Mouse (Mus musculus): ENCODE results near the gene Btbd17.

DNA sequence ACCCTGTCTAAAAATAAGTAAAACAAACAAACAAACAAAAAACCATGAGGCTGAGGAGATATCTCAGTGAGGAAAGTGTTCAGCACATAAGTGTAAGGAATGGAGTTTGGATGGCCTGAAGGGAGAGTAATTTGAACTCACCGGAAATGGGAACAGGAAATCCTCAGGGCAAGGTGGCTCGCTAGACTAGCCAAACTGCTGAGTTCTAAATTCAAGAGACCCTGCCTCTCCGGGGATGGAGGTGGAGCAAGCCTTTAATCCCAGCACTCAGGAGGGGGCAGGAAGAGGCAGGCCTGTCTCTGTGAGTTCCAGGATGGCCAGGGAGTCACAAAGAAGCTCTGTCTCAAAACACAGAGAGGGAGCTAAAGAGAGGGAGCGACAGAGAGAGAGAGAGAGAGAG is 14.6 kb upstream of the Btbd17 start:
- no peak for TF ChIP-seq CTCF (IDR thresholded peaks at IDR 0.05; ENCODE audit: low read depth)
- no peak for TF ChIP-seq EP300 (IDR thresholded peaks at IDR 0.05; ENCODE audit: low read depth)
